Mouse (Mus musculus) heart, postnatal 0 days (tissue): ENCODE measurements around the gene Notch2.

Source experiments
- CTCF ChIP-seq: IDR thresholded peaks from 2 replicates; pipeline ENCODE4 v1.5.1; 2016; ENCODE audit warnings: antibody characterized with exemption, control low read depth, low read depth
- EP300 ChIP-seq: IDR thresholded peaks from 2 replicates; pipeline ENCODE4 v1.6.1; 2016; ENCODE audit warnings: antibody characterized with exemption, low read depth

- no peak for TF ChIP-seq CTCF
- no peak for TF ChIP-seq EP300
These were observed 55.8 kb downstream of the Notch2 start for GRCm38 (mm10) chr3:98069161-98069560.
